Mouse (Mus musculus) heart, postnatal 0 days (tissue): ENCODE results near the gene Msx3. TPM values are rescaled to one million over a fixed set of nuclear protein-coding genes. Genes with fewer than 3 reads are reported as not detected.

Source experiments
- ATAC-seq: fragments of 200-750 bp; cut with Nextera tagmentation; 2 replicates; pipeline ENCODE4 v1.8.0; 2017; ENCODE audit warnings: low read depth, moderate number of reproducible peaks, moderate library complexity; ENCODE audit not compliant: insufficient read depth
- DNase-seq: peaks from one replicate; pipeline ENCODE4 v3.0.0-alpha.2; 2016; ENCODE audit warnings: low spot score
- H3K27ac ChIP-seq: fragments of 300-500 bp; sonication (generic); 2 replicates; pipeline ENCODE4 v1.5.1; 2014; ENCODE audit warnings: low read depth, mild to moderate bottlenecking
- H3K27me3 ChIP-seq: fragments of 300-500 bp; sonication (generic); 2 replicates; pipeline ENCODE4 v1.6.1; 2014; ENCODE audit warnings: low read length, mixed read lengths; ENCODE audit not compliant: control insufficient read depth, insufficient read depth
- H3K36me3 ChIP-seq: fragments of 300-500 bp; sonication (generic); replicated peaks from 2 replicates; pipeline ENCODE4 v1.6.1; 2014; ENCODE audit warnings: low read length, mixed read lengths; ENCODE audit not compliant: control insufficient read depth, insufficient read depth
- H3K4me1 ChIP-seq: fragments of 300-500 bp; sonication (generic); 2 replicates; pipeline ENCODE4 v1.6.1; 2014; ENCODE audit warnings: antibody characterized with exemption; ENCODE audit not compliant: control insufficient read depth, insufficient read depth
- H3K4me2 ChIP-seq: fragments of 300-500 bp; sonication (generic); 2 replicates; pipeline ENCODE4 v1.6.1; 2014; ENCODE audit warnings: low read depth, mild to moderate bottlenecking, low read length, moderate library complexity
- H3K4me3 ChIP-seq: fragments of 300-500 bp; sonication (generic); 2 replicates; pipeline ENCODE4 v1.5.1; 2014; ENCODE audit warnings: low read depth, low read length
- H3K9ac ChIP-seq: fragments of 300-500 bp; sonication (generic); replicated peaks from 2 replicates; pipeline ENCODE4 v1.6.1; 2014; ENCODE audit warnings: low read depth, low read length, mixed read lengths
- H3K9me3 ChIP-seq: fragments of 300-500 bp; sonication (generic); replicated peaks from 2 replicates; pipeline ENCODE4 v1.6.1; 2016; ENCODE audit warnings: low read length; ENCODE audit not compliant: control insufficient read depth
- CTCF ChIP-seq: IDR thresholded peaks from 2 replicates; pipeline ENCODE4 v1.5.1; 2016; ENCODE audit warnings: antibody characterized with exemption, control low read depth, low read depth
- EP300 ChIP-seq: IDR thresholded peaks from 2 replicates; pipeline ENCODE4 v1.6.1; 2016; ENCODE audit warnings: antibody characterized with exemption, low read depth
- WGBS: fragments of 180-500 bp; shearing (Covaris S2); extraction: QIAGEN DNeasy Blood & Tissue Kit; methylation state at CpG from one replicate; pipeline ENCODE4 v1.1.7; 2014; 5-methylcytosine and 5-hydroxymethylcytosine counted together
- polyA plus RNA-seq: library from polyadenylated mRNA; unstranded; fragments of >200 nt; fragmentation: Nextera tagmentation; extraction: Ambion mirVana; gene quantifications from 2 replicates; pipeline ENCODE4 v1.2.1, GENCODE M21; 2015
- total RNA-seq: library from RNA; depleted of rRNA; stranded (reverse); fragments of >200 nt; gene quantifications from 2 replicates; pipeline ENCODE4 v1.2.3, GENCODE M21; 2014; ENCODE audit warnings: low replicate concordance; rRNA removed

The Msx3 gene
- total and polyA plus RNA-seq, 2 experiments from 2014 or later: not detected

DNA sequence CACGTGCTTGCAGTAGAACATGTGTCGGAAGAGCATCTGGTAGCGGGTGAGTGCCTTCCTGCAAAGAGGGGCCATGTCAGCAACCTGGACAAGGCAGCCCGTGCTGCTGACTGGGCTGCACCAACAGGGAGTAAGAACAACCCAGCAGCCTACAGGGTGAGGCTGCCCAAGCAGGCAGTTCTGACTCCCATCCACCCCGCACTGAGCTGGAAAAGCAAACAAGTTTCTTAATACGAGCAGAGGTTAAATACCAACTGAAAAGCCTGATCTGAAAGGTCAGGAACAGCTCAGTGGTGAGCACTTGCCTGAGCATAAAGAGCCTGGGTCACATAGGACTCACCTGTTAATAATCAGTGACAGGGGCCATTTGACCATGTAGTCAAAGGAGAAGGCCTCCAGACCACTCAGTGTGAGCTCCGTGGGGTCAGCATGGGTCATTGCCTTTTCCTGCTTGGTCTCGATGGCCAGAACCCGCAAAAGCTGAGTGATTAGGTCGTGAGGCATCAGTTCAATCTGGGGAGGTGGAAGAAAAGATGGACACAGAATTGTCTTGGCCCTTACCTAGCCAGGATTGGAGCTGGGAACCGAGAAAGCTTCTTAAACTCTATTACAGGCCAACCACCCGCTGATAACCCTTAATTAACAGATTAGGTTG is 47.7 kb downstream of the Msx3 start:
- H3K4me1 ChIP-seq: no peaks in the 10 kb centered on the region
- no peaks in the 10 kb centered on the region for H3K27me3 ChIP-seq
- no peak for TF ChIP-seq CTCF
- H3K36me3 ChIP-seq: peaks cover 87% of the 10 kb centered on the region
- no peak overlapping the region for H3K4me2 ChIP-seq
- H3K9ac ChIP-seq: no peak overlapping the region
- WGBS: 85% methylated on average over 12 of the region's 12 CpGs
- ATAC-seq (no peak), DNase-seq (no peak)
- no peak overlapping the region for H3K4me3 ChIP-seq
- no peak overlapping the region for H3K27ac ChIP-seq
- H3K9me3 ChIP-seq: no peaks in the 10 kb centered on the region

DNA sequence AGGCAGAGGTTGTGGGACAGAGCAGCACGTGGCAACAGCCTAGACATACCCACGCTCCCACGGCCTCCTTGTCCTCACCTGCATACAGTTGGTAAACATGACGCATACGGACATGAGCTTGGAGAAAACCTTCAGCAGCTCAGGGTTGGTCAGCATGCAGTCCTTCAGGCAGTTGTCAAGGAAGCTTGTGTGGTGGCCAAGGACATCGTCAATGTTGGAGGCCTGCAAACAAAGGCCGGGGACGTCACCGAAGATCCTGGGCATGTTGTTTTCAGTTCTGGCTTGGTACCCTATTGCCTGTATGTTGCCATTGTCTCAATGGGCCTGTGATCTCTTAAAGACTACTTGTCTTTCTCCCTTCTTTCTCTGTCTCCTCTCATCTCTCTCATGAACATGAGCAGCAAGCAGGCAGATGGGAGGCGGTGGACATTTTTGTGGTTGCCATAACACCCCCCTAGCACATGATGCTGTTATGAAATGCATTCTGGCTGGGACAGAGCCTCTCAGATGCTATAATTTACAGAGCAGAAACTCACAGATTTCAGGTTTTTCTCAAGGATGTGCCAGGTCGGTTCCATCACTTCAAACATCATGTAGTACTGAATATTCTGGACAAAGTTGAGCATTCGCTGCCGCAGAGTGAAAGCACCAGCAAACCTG is 50.1 kb downstream of the Msx3 start:
- DNase-seq: no peak
- TF ChIP-seq EP300 (no peak), CTCF (no peak)
- 95% methylated on average over 13 of the region's 13 CpGs for WGBS
- Histone ChIP-seq H3K27me3 (no peaks in the 10 kb centered on the region), H3K36me3 (peaks cover 77% of the 10 kb centered on the region), H3K9me3 (no peaks in the 10 kb centered on the region), H3K4me1 (no peaks in the 10 kb centered on the region), H3K4me3 (no peak overlapping the region), H3K4me2 (no peak overlapping the region), H3K9ac (no peak overlapping the region), H3K27ac (no peak overlapping the region)
- no peak for ATAC-seq

Other genes with a start within 250 kb of the Msx3 start
- gene Adgra1, start 214.9 kb downstream of the Msx3 start, total RNA-seq: not detected in 2 replicates
- 0.12 TPM in 1 of 2 replicates, not detected in the other for gene Adgra1, start 214.9 kb downstream of the Msx3 start, polyA plus RNA-seq
- 0.23 TPM in 1 of 2 replicates, not detected in the other for gene Kndc1, start 154.4 kb downstream of the Msx3 start, total RNA-seq
- 0.08 TPM in 1 of 2 replicates, not detected in the other for gene Kndc1, start 154.4 kb downstream of the Msx3 start, polyA plus RNA-seq
- not detected in 2 replicates for gene Utf1, start 105.3 kb downstream of the Msx3 start, total RNA-seq
- not detected in 2 replicates for gene Utf1, start 105.3 kb downstream of the Msx3 start, polyA plus RNA-seq
- not detected in 2 replicates for gene 6430531B16Rik, start 70.3 kb downstream of the Msx3 start, total RNA-seq
- 0.23 TPM in 1 of 2 replicates, not detected in the other for gene 6430531B16Rik, start 70.3 kb downstream of the Msx3 start, polyA plus RNA-seq
- gene Adam8, start 56.5 kb downstream of the Msx3 start, total RNA-seq: 5.4 and 83.4 TPM in 2 replicates
- 0.31 and 1.2 TPM in 2 replicates for gene Adam8, start 56.5 kb downstream of the Msx3 start, polyA plus RNA-seq
- 23.6 and 44.3 TPM in 2 replicates for gene Zfp511, start 12.7 kb downstream of the Msx3 start, total RNA-seq
- gene Zfp511, start 12.7 kb downstream of the Msx3 start, polyA plus RNA-seq: 22.9 and 23.9 TPM in 2 replicates
- 28.2 and 53.1 TPM in 2 replicates for gene Tubgcp2, start 12.4 kb downstream of the Msx3 start, total RNA-seq
- 21.8 and 24.5 TPM in 2 replicates for gene Tubgcp2, start 12.4 kb downstream of the Msx3 start, polyA plus RNA-seq
- 1.9 and 4.1 TPM in 2 replicates for gene Caly, start 33.5 kb upstream of the Msx3 start, total RNA-seq
- gene Caly, start 33.5 kb upstream of the Msx3 start, polyA plus RNA-seq: 0.40 and 0.70 TPM in 2 replicates
- gene Prap1, start 44.3 kb upstream of the Msx3 start, total RNA-seq: not detected in 2 replicates
- gene Prap1, start 44.3 kb upstream of the Msx3 start, polyA plus RNA-seq: 0.27 and 0.33 TPM in 2 replicates
- gene Fuom, start 53.4 kb upstream of the Msx3 start, total RNA-seq: 64.2 and 79.4 TPM in 2 replicates
- gene Fuom, start 53.4 kb upstream of the Msx3 start, polyA plus RNA-seq: 158 and 164 TPM in 2 replicates
- gene Paox, start 66.7 kb upstream of the Msx3 start, total RNA-seq: 8.1 and 11.8 TPM in 2 replicates
- 8.5 and 8.7 TPM in 2 replicates for gene Paox, start 66.7 kb upstream of the Msx3 start, polyA plus RNA-seq
- 265 and 332 TPM in 2 replicates for gene Echs1, start 67.4 kb upstream of the Msx3 start, total RNA-seq
- 344 and 349 TPM in 2 replicates for gene Echs1, start 67.4 kb upstream of the Msx3 start, polyA plus RNA-seq
- 9.2 and 53.7 TPM in 2 replicates for gene Mtg1, start 88.5 kb upstream of the Msx3 start, total RNA-seq
- 31.2 and 33.1 TPM in 2 replicates for gene Mtg1, start 88.5 kb upstream of the Msx3 start, polyA plus RNA-seq
- gene Sprn, start 105.8 kb upstream of the Msx3 start, total RNA-seq: 0.61 TPM in 1 of 2 replicates, not detected in the other
- gene Sprn, start 105.8 kb upstream of the Msx3 start, polyA plus RNA-seq: 0.16 and 0.25 TPM in 2 replicates
- not detected in 2 replicates for gene Olfr522, start 115.7 kb upstream of the Msx3 start, total RNA-seq
- not detected in 2 replicates for gene Olfr522, start 115.7 kb upstream of the Msx3 start, polyA plus RNA-seq
- gene Olfr523, start 124.1 kb upstream of the Msx3 start, total RNA-seq: not detected in 2 replicates
- gene Olfr523, start 124.1 kb upstream of the Msx3 start, polyA plus RNA-seq: not detected in 2 replicates
- not detected in 2 replicates for gene Olfr524, start 156.9 kb upstream of the Msx3 start, total RNA-seq
- gene Olfr524, start 156.9 kb upstream of the Msx3 start, polyA plus RNA-seq: not detected in 2 replicates
- 2.4 TPM in 1 of 2 replicates, not detected in the other for gene Cd163l1, start 169.2 kb upstream of the Msx3 start, total RNA-seq
- gene Cd163l1, start 169.2 kb upstream of the Msx3 start, polyA plus RNA-seq: not detected in 2 replicates
- 0.35 TPM in 1 of 2 replicates, not detected in the other for gene 5830411N06Rik, start 198.2 kb upstream of the Msx3 start, total RNA-seq
- not detected in 2 replicates for gene 5830411N06Rik, start 198.2 kb upstream of the Msx3 start, polyA plus RNA-seq